Mouse (Mus musculus) liver, embryonic 12.5 days (tissue): ENCODE data around the gene Prg4. TPM values are rescaled to one million over a fixed set of nuclear protein-coding genes. Genes with fewer than 3 reads are reported as not detected.

Experiments used
- ATAC-seq: fragments of 200-750 bp; cut with Nextera tagmentation; 2 replicates; pipeline ENCODE4 v1.8.0; 2017; ENCODE audit warnings: moderate number of reproducible peaks, mild to moderate bottlenecking, moderate library complexity
- H3K27ac ChIP-seq: fragments of 300-500 bp; sonication (generic); 2 replicates; pipeline ENCODE4 v1.5.1; 2016; ENCODE audit warnings: mild to moderate bottlenecking
- H3K27me3 ChIP-seq: fragments of 300-500 bp; sonication (generic); replicated peaks from 2 replicates; pipeline ENCODE4 v1.6.1; 2016; ENCODE audit warnings: mild to moderate bottlenecking, moderate library complexity
- H3K36me3 ChIP-seq: fragments of 300-500 bp; sonication (generic); 2 replicates; pipeline ENCODE4 v1.6.1; 2016; ENCODE audit warnings: mild to moderate bottlenecking, moderate library complexity
- H3K4me1 ChIP-seq: fragments of 300-500 bp; sonication (generic); 2 replicates; pipeline ENCODE4 v1.6.1; 2016
- H3K4me2 ChIP-seq: fragments of 300-500 bp; sonication (generic); 2 replicates; pipeline ENCODE4 v1.6.1; 2016; ENCODE audit warnings: mild to moderate bottlenecking, moderate library complexity
- H3K4me3 ChIP-seq: fragments of 300-500 bp; sonication (generic); 2 replicates; pipeline ENCODE4 v1.5.1; 2016; ENCODE audit warnings: mild to moderate bottlenecking, moderate library complexity
- H3K9ac ChIP-seq: fragments of 300-500 bp; sonication (generic); 2 replicates; pipeline ENCODE4 v1.6.1; 2016; ENCODE audit warnings: mild to moderate bottlenecking, moderate library complexity
- H3K9me3 ChIP-seq: fragments of 300-500 bp; sonication (generic); replicated peaks from 2 replicates; pipeline ENCODE4 v1.6.1; 2016; ENCODE audit warnings: mild to moderate bottlenecking, moderate library complexity
- WGBS: fragments of 180-500 bp; shearing (Covaris S2); methylation state at CpG from one replicate; pipeline ENCODE4 v1.1.7; 2016; ENCODE audit not compliant: insufficient replicate concordance; 5-methylcytosine and 5-hydroxymethylcytosine counted together
- polyA plus RNA-seq: library from polyadenylated mRNA; unstranded; fragments of >200 nt; fragmentation: Nextera tagmentation; extraction: Ambion mirVana; gene quantifications from 2 replicates; pipeline ENCODE4 v1.2.1, GENCODE M21; 2016

The Prg4 gene
- polyA plus RNA-seq, 1 experiment from 2014 or later = 0.39 TPM

GRCm38 (mm10) chr1:150403914-150404313 is 62.1 kb downstream of the Prg4 start:
- peaks cover 78% of the 10 kb centered on the region for H3K36me3 ChIP-seq
- no peak overlapping the region for H3K9ac ChIP-seq
- ATAC-seq = no peak

More at GRCm38 (mm10) chr1:150403914-150404313, 62.1 kb downstream of the Prg4 start:
- Histone ChIP-seq H3K4me1 (no peaks in the 10 kb centered on the region), H3K4me2 (no peak overlapping the region), H3K9me3 (no peaks in the 10 kb centered on the region), H3K4me3 (no peak overlapping the region), H3K27ac (no peak overlapping the region), H3K27me3 (no peaks in the 10 kb centered on the region)
- WGBS = 76% methylated on average over 3 of the region's 3 CpGs

Other genes starting within 250 kb of the Prg4 start
- not detected in 2 replicates for gene Pdc, start 146.7 kb downstream of the Prg4 start, polyA plus RNA-seq
- 135 and 138 TPM in 2 replicates for gene Tpr, start 73.3 kb downstream of the Prg4 start, polyA plus RNA-seq
- 18.9 and 21.6 TPM in 2 replicates for gene Odr4, start 73.1 kb downstream of the Prg4 start, polyA plus RNA-seq